Mouse (Mus musculus): Measurements from ENCODE around the gene Ccng2. TPM values are rescaled to one million over a fixed set of nuclear protein-coding genes. Genes with fewer than 3 reads are reported as not detected.
A peak's percentile ranks its signal among the peaks of the same experiment; 100 is the strongest.

The Ccng2 gene
- polyA plus RNA-seq, 1 experiment from 2014 or later: 104 TPM

DNA sequence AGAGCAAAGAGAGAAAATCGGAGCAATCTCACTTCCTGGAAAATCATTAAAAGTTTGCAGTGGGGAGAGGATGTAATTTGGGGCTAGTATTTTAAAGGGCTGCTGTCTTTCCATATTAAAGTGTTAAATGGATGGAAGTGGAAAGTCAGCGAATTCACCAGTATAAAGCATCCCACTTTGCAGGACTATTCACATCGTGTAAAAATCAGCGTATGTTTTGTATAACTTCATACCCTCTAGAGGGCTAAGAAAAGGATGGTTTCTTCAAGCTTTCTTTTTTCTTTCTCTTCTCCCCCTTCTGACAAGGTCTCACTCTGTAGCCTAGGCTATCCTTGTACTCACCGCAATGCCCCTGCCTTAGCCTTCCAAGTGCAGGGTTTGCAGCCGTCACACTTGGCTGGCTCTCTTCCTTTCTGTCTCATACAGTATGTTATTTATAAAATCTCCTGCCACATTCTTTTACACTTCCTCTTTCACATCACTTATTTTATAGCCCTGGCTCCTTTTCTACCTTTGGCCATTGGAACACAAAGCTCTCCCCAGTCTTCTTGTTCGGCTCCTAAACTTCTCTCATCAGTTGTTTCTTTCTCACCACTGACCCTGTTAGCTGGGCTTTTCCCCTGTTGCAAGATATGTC, 1.8 kb upstream of the Ccng2 start:
- Histone ChIP-seq H3K9ac (no peak overlapping the region), H3K9me3 (no peaks in the 10 kb centered on the region), H3K4me3 (no peak overlapping the region), H3K36me3 (0 out of 2 replicates have a peak, but pooled peaks cover 9% of the 10 kb centered on the region), H3K4me1 (peaks cover 13% of the 10 kb centered on the region), H3K27me3 (no peaks in the 10 kb centered on the region), H3K4me2 (replicated peaks) (no peak overlapping the region), H3K27ac (no peak overlapping the region)
- WGBS: 82% methylated on average over 7 of the region's 7 CpGs
- ATAC-seq (ENCODE audit: insufficient number of reproducible peaks, insufficient read depth, low FRiP score, low TSS enrichment): no peak

- ATAC-seq (ENCODE audit: insufficient number of reproducible peaks, insufficient read depth, low FRiP score, low TSS enrichment): no peak
- H3K4me2 ChIP-seq (replicated peaks): peak overlapping the region; percentile 52
- H3K4me1 ChIP-seq: peaks cover 13% of the 10 kb centered on the region
- H3K4me3 ChIP-seq: peak overlapping the region; percentile 83; the same call in 1 of the 2 replicates
- peak overlapping the region; percentile 86 for H3K27ac ChIP-seq
- 68% methylated on average over 13 of the region's 13 CpGs for WGBS
- H3K36me3 ChIP-seq: peaks cover 14% of the 10 kb centered on the region
- H3K9ac ChIP-seq: peak overlapping the region; percentile 48; the same call in 1 of the 2 replicates
- H3K9me3 ChIP-seq: no peaks in the 10 kb centered on the region
- no peaks in the 10 kb centered on the region for H3K27me3 ChIP-seq
Observed at GRCm38 (mm10) chr5:93265801-93266580, 1.1 kb upstream of the Ccng2 start.

DNA sequence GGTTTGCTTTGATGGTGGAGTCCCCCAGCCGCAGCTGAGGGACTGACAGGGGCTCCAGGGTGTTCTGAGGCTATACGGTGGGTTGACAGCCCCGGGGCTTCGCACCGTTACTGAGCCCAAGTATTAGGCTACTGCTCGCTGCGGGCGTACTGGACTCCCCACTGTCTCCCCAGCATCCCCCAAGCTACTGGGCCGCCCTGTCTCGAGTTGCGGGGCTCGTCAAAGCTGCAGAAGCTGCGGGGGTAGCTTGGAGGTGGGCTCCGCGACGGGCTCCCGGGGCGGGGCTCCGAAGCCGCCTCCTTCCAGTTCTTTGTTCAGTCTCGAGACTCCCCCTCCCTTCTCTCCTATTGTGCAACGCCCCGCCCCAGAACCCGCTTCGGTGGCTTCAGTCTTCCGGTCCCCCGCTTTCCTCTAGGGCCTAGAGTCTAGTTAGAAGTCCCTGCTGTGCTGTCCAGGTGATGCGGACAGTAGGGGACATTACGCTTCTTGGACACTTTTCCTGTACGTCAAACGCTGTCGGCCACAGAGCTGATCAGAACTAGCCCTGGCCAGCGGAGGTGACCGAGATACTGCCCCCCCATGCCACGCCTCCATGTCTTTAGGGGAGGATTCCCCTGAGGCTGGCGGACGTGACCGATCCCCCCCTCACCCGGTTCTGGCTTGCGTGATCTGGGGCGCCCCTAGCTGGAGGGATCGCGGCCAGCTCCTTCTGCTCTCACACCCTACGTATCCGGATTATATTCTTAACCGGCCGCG, 972 bp downstream of the Ccng2 start:
- no peaks in the 10 kb centered on the region for H3K9me3 ChIP-seq
- peaks cover 13% of the 10 kb centered on the region for H3K4me1 ChIP-seq
- H3K27ac ChIP-seq: peak overlapping the region; percentile 96
- peak overlapping the region; percentile 83 for H3K4me3 ChIP-seq
- peak overlapping the region; percentile 95 for H3K9ac ChIP-seq
- H3K36me3 ChIP-seq: peaks cover 32% of the 10 kb centered on the region
- peak; percentile 70 for ATAC-seq (ENCODE audit: insufficient number of reproducible peaks, insufficient read depth, low FRiP score, low TSS enrichment)
- H3K27me3 ChIP-seq: no peaks in the 10 kb centered on the region
- under 1% methylated on average over 48 of the region's 48 CpGs for WGBS
- peak overlapping the region; percentile 57 for H3K4me2 ChIP-seq (replicated peaks)

DNA sequence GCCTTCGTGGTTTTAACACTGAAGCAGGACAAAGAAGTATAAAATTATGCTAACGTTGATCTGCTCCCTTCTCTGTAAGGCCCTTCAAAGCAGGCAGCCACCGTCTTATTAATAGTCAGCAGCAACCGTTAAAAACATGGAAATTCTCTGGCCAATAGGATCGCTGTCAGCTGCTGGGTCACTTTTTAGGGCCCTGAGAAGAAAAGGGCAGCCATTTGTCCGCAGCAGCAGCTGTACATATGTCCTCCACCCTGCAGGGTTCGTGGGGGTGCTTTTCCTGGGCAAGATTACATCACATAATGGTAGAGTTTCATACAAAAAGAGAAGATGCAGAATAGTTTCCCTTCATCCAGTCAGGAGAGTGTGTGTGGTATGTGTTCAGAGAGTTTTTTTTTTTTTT, 3.0 kb downstream of the Ccng2 start:
- Histone ChIP-seq H3K36me3 (peaks cover 53% of the 10 kb centered on the region), H3K4me3 (peak overlapping the region; percentile 83; the same call in 1 of the 2 replicates), H3K4me1 (peaks cover 13% of the 10 kb centered on the region), H3K27ac (no peak overlapping the region), H3K4me2 (replicated peaks) (peak overlapping the region; percentile 57), H3K9me3 (no peaks in the 10 kb centered on the region), H3K27me3 (no peaks in the 10 kb centered on the region), H3K9ac (peak overlapping the region; percentile 36; the same call in 1 of the 2 replicates)
- no peak for ATAC-seq (ENCODE audit: insufficient number of reproducible peaks, insufficient read depth, low FRiP score, low TSS enrichment)
- 69% methylated on average over 7 of the region's 7 CpGs for WGBS

DNA sequence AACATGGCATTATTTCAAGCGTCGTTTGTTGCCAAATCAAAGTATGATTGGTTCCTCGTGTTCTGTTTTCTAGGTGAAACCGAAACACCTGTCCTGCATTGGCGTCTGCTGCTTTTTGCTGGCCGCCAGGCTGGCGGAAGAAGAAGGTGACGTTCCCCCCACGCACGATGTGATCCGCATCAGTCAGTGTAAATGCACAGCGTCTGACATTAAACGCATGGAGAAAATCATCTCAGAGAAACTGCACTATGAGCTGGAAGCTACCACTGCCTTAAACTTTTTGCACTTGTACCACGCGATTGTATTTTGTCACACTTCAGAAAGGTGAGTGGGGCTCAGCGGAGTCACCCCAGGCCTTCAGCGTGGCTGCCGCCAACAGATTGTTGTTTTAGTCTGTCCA, 3.7 kb downstream of the Ccng2 start:
- H3K9me3 ChIP-seq: no peaks in the 10 kb centered on the region
- peaks cover 59% of the 10 kb centered on the region for H3K36me3 ChIP-seq
- H3K27ac ChIP-seq: no peak overlapping the region
- no peaks in the 10 kb centered on the region for H3K27me3 ChIP-seq
- no peak for ATAC-seq (ENCODE audit: insufficient number of reproducible peaks, insufficient read depth, low FRiP score, low TSS enrichment)
- H3K4me3 ChIP-seq: no peak overlapping the region
- H3K4me1 ChIP-seq: peaks cover 13% of the 10 kb centered on the region
- 92% methylated on average over 18 of the region's 18 CpGs for WGBS
- no peak overlapping the region for H3K9ac ChIP-seq
- no peak overlapping the region for H3K4me2 ChIP-seq (replicated peaks)

GRCm38 (mm10) chr5:93282446-93283107, 15.5 kb downstream of the Ccng2 start:
- no peaks in the 10 kb centered on the region for H3K9me3 ChIP-seq
- no peak overlapping the region for H3K27ac ChIP-seq
- ATAC-seq (ENCODE audit: insufficient number of reproducible peaks, insufficient read depth, low FRiP score, low TSS enrichment): no peak
- H3K27me3 ChIP-seq: no peaks in the 10 kb centered on the region
- no peak overlapping the region for H3K4me3 ChIP-seq
- no peak overlapping the region for H3K4me2 ChIP-seq (replicated peaks)
- 76% methylated on average over 14 of the region's 14 CpGs for WGBS
- no peak overlapping the region for H3K9ac ChIP-seq
- peaks cover 10% of the 10 kb centered on the region for H3K36me3 ChIP-seq
- H3K4me1 ChIP-seq: 0 out of 2 replicates have a peak, but pooled peaks cover 3% of the 10 kb centered on the region

DNA sequence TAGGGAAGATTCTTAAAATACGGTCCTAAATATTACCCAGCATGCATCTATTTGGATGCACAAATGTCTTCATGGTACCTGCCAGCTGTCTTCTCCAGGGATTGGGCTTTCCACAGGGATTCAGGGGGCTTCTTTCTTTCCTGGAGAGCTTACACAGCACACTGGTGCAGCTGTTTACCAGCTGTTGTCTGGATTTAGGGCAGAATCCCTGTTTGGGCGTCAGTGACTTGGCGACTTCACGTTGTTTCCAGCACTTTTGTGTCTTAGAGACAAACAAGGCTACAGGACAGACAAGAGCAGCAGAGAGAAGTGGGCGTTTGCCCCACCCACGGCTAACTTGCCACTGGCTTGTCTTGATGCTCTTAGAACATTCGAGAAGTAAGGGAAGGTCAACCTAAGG, 16.1 kb downstream of the Ccng2 start:
- Histone ChIP-seq H3K36me3 (peaks cover 5% of the 10 kb centered on the region), H3K4me3 (no peak overlapping the region), H3K27me3 (no peaks in the 10 kb centered on the region), H3K27ac (no peak overlapping the region), H3K4me1 (0 out of 2 replicates have a peak, but pooled peaks cover 3% of the 10 kb centered on the region), H3K4me2 (replicated peaks) (no peak overlapping the region), H3K9ac (no peak overlapping the region), H3K9me3 (no peaks in the 10 kb centered on the region)
- WGBS: 78% methylated on average over 7 of the region's 7 CpGs
- ATAC-seq (ENCODE audit: insufficient number of reproducible peaks, insufficient read depth, low FRiP score, low TSS enrichment): no peak

DNA sequence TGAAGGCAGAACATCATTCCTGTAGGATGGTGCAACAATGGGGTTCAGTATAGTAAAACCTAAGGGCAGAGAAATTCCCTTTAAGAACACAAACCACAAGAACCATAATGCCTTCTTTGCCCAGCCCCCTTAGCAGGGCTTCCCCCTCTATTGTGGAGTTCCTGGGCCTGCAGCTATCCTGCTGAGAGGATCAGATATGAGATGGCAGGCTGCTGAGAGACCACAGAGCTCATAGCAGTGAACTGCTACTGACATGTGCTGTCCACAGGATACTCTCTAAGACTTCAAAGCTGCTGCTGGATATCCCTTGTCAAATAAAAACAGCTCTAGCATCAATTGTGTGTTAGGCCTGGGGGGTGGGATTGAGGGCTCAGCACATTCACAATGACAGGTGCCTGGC, 21.5 kb downstream of the Ccng2 start:
- Histone ChIP-seq H3K4me1 (no peaks in the 10 kb centered on the region), H3K4me2 (replicated peaks) (no peak overlapping the region), H3K4me3 (no peak overlapping the region), H3K27ac (no peak overlapping the region), H3K9me3 (peaks cover 6% of the 10 kb centered on the region; the same call in 1 of the 2 replicates), H3K36me3 (no peaks in the 10 kb centered on the region), H3K27me3 (no peaks in the 10 kb centered on the region), H3K9ac (no peak overlapping the region)
- ATAC-seq (ENCODE audit: insufficient number of reproducible peaks, insufficient read depth, low FRiP score, low TSS enrichment): no peak

DNA sequence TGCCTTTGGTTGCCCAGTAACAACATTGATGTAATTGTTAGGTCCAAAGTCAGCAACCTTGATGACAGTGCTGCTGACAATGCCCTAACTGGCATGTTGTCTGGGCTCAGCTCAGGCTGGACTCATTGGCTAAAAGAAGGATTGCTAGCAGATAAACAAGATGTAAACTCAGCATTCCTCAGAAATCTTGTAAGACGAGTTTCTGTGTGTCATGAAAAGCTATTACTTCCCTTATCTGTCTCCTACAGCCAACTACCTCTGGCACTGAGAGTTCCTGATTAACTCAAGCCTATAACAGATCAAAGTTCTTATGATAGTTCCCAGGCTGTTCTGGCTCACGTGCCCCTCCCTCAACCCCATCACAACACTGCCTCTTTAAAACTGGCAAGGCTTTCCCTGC, 23.2 kb downstream of the Ccng2 start:
- Histone ChIP-seq H3K4me2 (replicated peaks) (no peak overlapping the region), H3K9me3 (peaks cover 6% of the 10 kb centered on the region; the same call in 1 of the 2 replicates), H3K4me1 (no peaks in the 10 kb centered on the region), H3K27me3 (no peaks in the 10 kb centered on the region), H3K27ac (no peak overlapping the region), H3K9ac (no peak overlapping the region), H3K4me3 (no peak overlapping the region), H3K36me3 (no peaks in the 10 kb centered on the region)
- WGBS: 59% methylated on average over 2 of the region's 2 CpGs
- no peak for ATAC-seq (ENCODE audit: insufficient number of reproducible peaks, insufficient read depth, low FRiP score, low TSS enrichment)

DNA sequence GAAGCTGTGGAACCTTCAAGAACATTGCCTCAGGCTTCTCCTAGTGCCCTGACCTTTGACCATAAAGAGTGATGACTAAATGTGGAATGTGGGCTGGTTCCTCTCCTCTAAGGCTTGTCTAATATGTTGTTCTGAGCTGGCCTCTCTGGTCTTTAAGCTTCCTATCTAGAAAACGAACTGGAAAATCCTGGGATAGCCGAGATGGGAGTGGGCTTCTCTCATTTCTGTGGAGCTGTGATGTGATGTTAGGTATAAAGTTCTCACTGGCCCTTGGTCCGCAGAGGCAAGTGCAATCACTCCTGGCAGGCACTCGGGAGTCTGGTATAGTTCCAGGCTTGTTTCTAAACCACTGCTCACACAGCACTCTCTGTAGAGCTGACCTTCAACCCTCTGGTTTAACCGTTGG, 29.3 kb downstream of the Ccng2 start:
- no peak for ATAC-seq (ENCODE audit: insufficient number of reproducible peaks, insufficient read depth, low FRiP score, low TSS enrichment)
- Histone ChIP-seq H3K36me3 (no peaks in the 10 kb centered on the region), H3K4me2 (replicated peaks) (no peak overlapping the region), H3K27me3 (no peaks in the 10 kb centered on the region), H3K9me3 (peaks cover 6% of the 10 kb centered on the region; the same call in 1 of the 2 replicates), H3K9ac (no peak overlapping the region), H3K4me3 (no peak overlapping the region), H3K27ac (no peak overlapping the region), H3K4me1 (no peaks in the 10 kb centered on the region)
- 70% methylated on average over 5 of the region's 5 CpGs for WGBS

GRCm38 (mm10) chr5:93296754-93297153, 29.7 kb downstream of the Ccng2 start:
- ATAC-seq (ENCODE audit: insufficient number of reproducible peaks, insufficient read depth, low FRiP score, low TSS enrichment): no peak
- peaks cover 6% of the 10 kb centered on the region; the same call in 1 of the 2 replicates for H3K9me3 ChIP-seq
- H3K9ac ChIP-seq: no peak overlapping the region
- no peak overlapping the region for H3K4me2 ChIP-seq (replicated peaks)
- no peaks in the 10 kb centered on the region for H3K27me3 ChIP-seq
- WGBS: 83% methylated on average over 4 of the region's 4 CpGs
- H3K4me3 ChIP-seq: no peak overlapping the region
- H3K27ac ChIP-seq: no peak overlapping the region
- H3K4me1 ChIP-seq: no peaks in the 10 kb centered on the region
- H3K36me3 ChIP-seq: no peaks in the 10 kb centered on the region
